Mouse (Mus musculus) neural tube, embryonic 13.5 days (tissue): ENCODE measurements at regions not wholly inside any gene's neighbourhood (a gene's known extent, or its start where the extent isn't known, plus 50 kb on each side); places are given as distances from the start of the nearest gene placed in this dataset.
A peak's percentile ranks its signal among the peaks of the same experiment; 100 is the strongest.
"Not testable (repeated sequence)": the region's sequence is repeated elsewhere in the genome, so short reads cannot be mapped to it uniquely, and the experiment has no call there.

ENCODE experiments used
- ATAC-seq: fragments of 200-750 bp; cut with Nextera tagmentation; 2 replicates; pipeline ENCODE4 v1.8.0; 2017; ENCODE audit warnings: low read depth, mild to moderate bottlenecking, moderate TSS enrichment, moderate library complexity
- H3K27ac ChIP-seq: fragments of 300-500 bp; sonication (generic); replicated peaks from 2 replicates; pipeline ENCODE4 v1.5.1; 2015; ENCODE audit warnings: moderate library complexity, mild to moderate bottlenecking, inconsistent platforms
- H3K27me3 ChIP-seq: fragments of 300-500 bp; sonication (generic); 2 replicates; pipeline ENCODE4 v1.6.1; 2015; ENCODE audit warnings: mild to moderate bottlenecking, inconsistent platforms
- H3K36me3 ChIP-seq: fragments of 300-500 bp; sonication (generic); 2 replicates; pipeline ENCODE4 v1.6.1; 2015; ENCODE audit warnings: mild to moderate bottlenecking, inconsistent platforms
- H3K4me1 ChIP-seq: fragments of 300-500 bp; sonication (generic); replicated peaks from 2 replicates; pipeline ENCODE4 v1.6.1; 2015; ENCODE audit warnings: inconsistent platforms
- H3K4me2 ChIP-seq: fragments of 300-500 bp; sonication (generic); 2 replicates; pipeline ENCODE4 v1.6.1; 2015; ENCODE audit warnings: inconsistent platforms, mild to moderate bottlenecking, moderate library complexity
- H3K4me3 ChIP-seq: fragments of 300-500 bp; sonication (generic); 2 replicates; pipeline ENCODE4 v1.5.1; 2015; ENCODE audit warnings: mild to moderate bottlenecking, inconsistent platforms
- H3K9ac ChIP-seq: fragments of 300-500 bp; sonication (generic); 2 replicates; pipeline ENCODE4 v1.6.1; 2015; ENCODE audit warnings: moderate library complexity, mild to moderate bottlenecking, inconsistent platforms
- H3K9me3 ChIP-seq: fragments of 300-500 bp; sonication (generic); 2 replicates; pipeline ENCODE4 v1.6.1; 2016; ENCODE audit warnings: inconsistent platforms
- WGBS: fragments of 180-500 bp; shearing (Covaris S2); methylation state at CpG from one replicate; pipeline ENCODE4 v1.1.7; 2015; 5-methylcytosine and 5-hydroxymethylcytosine counted together

- not testable (repeated sequence) for H3K4me1 ChIP-seq
Measured at GRCm38 (mm10) chr12:24252071-24252874, 155.2 kb upstream of the 9030624G23Rik start.

More at GRCm38 (mm10) chr12:24252071-24252874, 155.2 kb upstream of the 9030624G23Rik start:
- Histone ChIP-seq H3K4me2 (peak overlapping the region; percentile 59), H3K9ac (peak overlapping the region; percentile 77), H3K4me3 (peak overlapping the region; percentile 53), H3K27ac (peak overlapping the region; percentile 28; the same call in 1 of the 2 replicates)
- not testable (repeated sequence) for H3K9me3 ChIP-seq, H3K27me3 ChIP-seq, ATAC-seq, H3K36me3 ChIP-seq
- 1% methylated on average over 55 of the region's 77 CpGs for WGBS
